In genomic region chr2:35583406-35583805, GRCm38 (mm10) we compare ENCODE assay signal across 8 mouse cellular contexts. TPM values are rescaled to one million over a fixed set of nuclear protein-coding genes. Genes with fewer than 3 reads are reported as not detected.
DNase-seq lines count a peak whose midpoint lies in the region; ATAC-seq and TF ChIP-seq lines count a peak whose summit lies in the region.

No protein-coding gene starts in this region.

- 42% methylated on average over 5 of the region's 5 CpGs for WGBS in heart, embryonic 10.5 days
- 57% methylated on average over 5 of the region's 5 CpGs for WGBS in neural tube, embryonic 11.5 days
- WGBS in lung, embryonic 15.5 days = 50% methylated on average over 5 of the region's 5 CpGs
- 49% methylated on average over 5 of the region's 5 CpGs for WGBS in stomach, postnatal 0 days

- intact Hi-C loops in heart, postnatal 36 days (cut with DNase I) = no loop called here

- no peak for TF ChIP-seq CTCF in stomach, postnatal 0 days (IDR thresholded peaks at IDR 0.05; ENCODE audit: low read depth)

- no peak overlapping the region for H3K9ac ChIP-seq in neural tube, embryonic 11.5 days (ENCODE audit: low read length)
- H3K9ac ChIP-seq in lung, embryonic 15.5 days = 0 out of 2 replicates have a peak overlapping the region, but pooled peaks have one; percentile 69
- no peak overlapping the region for H3K9ac ChIP-seq in stomach, postnatal 0 days (ENCODE audit: low read length)

- H3K4me1 ChIP-seq in heart, embryonic 10.5 days = peaks cover 90% of the 10 kb centered on the region
- peaks cover 27% of the 10 kb centered on the region for H3K4me1 ChIP-seq in neural tube, embryonic 11.5 days (ENCODE audit: control insufficient read depth, insufficient read depth, low read length)
- peaks cover 46% of the 10 kb centered on the region for H3K4me1 ChIP-seq in lung, embryonic 15.5 days
- H3K4me1 ChIP-seq in stomach, postnatal 0 days (replicated peaks; ENCODE audit: control insufficient read depth, insufficient read depth) = peaks cover 2% of the 10 kb centered on the region; the same call in 1 of the 2 replicates

- 0 out of 2 replicates have a peak, but pooled peaks cover 9% of the 10 kb centered on the region for H3K36me3 ChIP-seq in heart, embryonic 10.5 days
- H3K36me3 ChIP-seq in neural tube, embryonic 11.5 days (ENCODE audit: control insufficient read depth, insufficient read depth, low read length) = no peaks in the 10 kb centered on the region
- no peaks in the 10 kb centered on the region for H3K36me3 ChIP-seq in lung, embryonic 15.5 days
- no peaks in the 10 kb centered on the region for H3K36me3 ChIP-seq in stomach, postnatal 0 days (ENCODE audit: control insufficient read depth, insufficient read depth, low read length)

- no peaks in the 10 kb centered on the region for H3K9me3 ChIP-seq in heart, embryonic 10.5 days
- no peaks in the 10 kb centered on the region for H3K9me3 ChIP-seq in neural tube, embryonic 11.5 days (ENCODE audit: control insufficient read depth, low read length)
- no peaks in the 10 kb centered on the region for H3K9me3 ChIP-seq in lung, embryonic 15.5 days
- no peaks in the 10 kb centered on the region for H3K9me3 ChIP-seq in stomach, postnatal 0 days (ENCODE audit: control insufficient read depth, low read length)

- ATAC-seq in neural tube, embryonic 11.5 days (ENCODE audit: insufficient read depth, low FRiP score, low TSS enrichment) = no peak
- ATAC-seq in lung, embryonic 15.5 days (ENCODE audit: borderline replicate concordance, extremely low read depth, low FRiP score, low TSS enrichment) = peak; percentile 20; the same call in 1 of the 2 replicates
- ATAC-seq in stomach, postnatal 0 days (ENCODE audit: low FRiP score, low TSS enrichment) = no peak; the same call in 1 of the 2 replicates

- no peak for TF ChIP-seq EP300 in stomach, postnatal 0 days (optimal IDR thresholded peaks at IDR 0.05)

- DNase-seq in heart, embryonic 10.5 days (ENCODE audit: low spot score) = no peak
- DNase-seq in heart, postnatal 36 days = no peak
- DNase-seq in neural tube, embryonic 11.5 days (ENCODE audit: low spot score) = no peak
- DNase-seq in neural tube, embryonic 10.5 days (ENCODE audit: extremely low spot score, low spot score) = no peak
- DNase-seq in stomach, postnatal 0 days (ENCODE audit: low spot score) = peak; percentile 71
- no peak for DNase-seq in T-cell, adult 2 months (ENCODE audit: low spot score)
- no peak for DNase-seq in urinary bladder, postnatal 14 days (ENCODE audit: low spot score)

- peak overlapping the region; percentile 94; the same call in 1 of the 2 replicates for H3K4me2 ChIP-seq in neural tube, embryonic 11.5 days (ENCODE audit: low read depth)
- H3K4me2 ChIP-seq in lung, embryonic 15.5 days = peak overlapping the region; percentile 94
- H3K4me2 ChIP-seq in stomach, postnatal 0 days (replicated peaks; ENCODE audit: low read depth) = peak overlapping the region; percentile 97

- peak overlapping the region; percentile 76 for H3K4me3 ChIP-seq in heart, embryonic 10.5 days
- H3K4me3 ChIP-seq in neural tube, embryonic 11.5 days (ENCODE audit: low read depth, low read length) = no peak overlapping the region
- peak overlapping the region; percentile 54 for H3K4me3 ChIP-seq in lung, embryonic 15.5 days
- H3K4me3 ChIP-seq in stomach, postnatal 0 days (ENCODE audit: low read depth, low read length) = peak overlapping the region; percentile 60; the same call in 1 of the 2 replicates

- peaks cover 58% of the 10 kb centered on the region for H3K27me3 ChIP-seq in heart, embryonic 10.5 days (ENCODE audit: insufficient read depth, poor library complexity, severe bottlenecking)
- H3K27me3 ChIP-seq in neural tube, embryonic 11.5 days (ENCODE audit: control insufficient read depth, insufficient read depth, low read length) = peaks cover 31% of the 10 kb centered on the region
- peaks cover 25% of the 10 kb centered on the region; the same call in 1 of the 2 replicates for H3K27me3 ChIP-seq in lung, embryonic 15.5 days
- no peaks in the 10 kb centered on the region for H3K27me3 ChIP-seq in stomach, postnatal 0 days (ENCODE audit: control insufficient read depth, insufficient read depth, low read length)

- peak overlapping the region; percentile 98 for H3K27ac ChIP-seq in heart, embryonic 10.5 days
- H3K27ac ChIP-seq in neural tube, embryonic 11.5 days (ENCODE audit: low read depth, low read length) = no peak overlapping the region
- peak overlapping the region; percentile 97 for H3K27ac ChIP-seq in lung, embryonic 15.5 days
- no peak overlapping the region for H3K27ac ChIP-seq in stomach, postnatal 0 days (replicated peaks)

RNA-seq across cellular contexts. Expression of gene Dab2ip, which starts 25.3 kb away (rescaled TPM):
- 47.6 and 49.0 TPM in 2 replicates for polyA plus RNA-seq in heart, embryonic 10.5 days (2016; fragmentation: Nextera tagmentation; extraction: Ambion mirVana)
- total RNA-seq in heart, postnatal 36 days (2021) = 10 to 100 TPM; 41.7 to 54.2 TPM
- polyA plus RNA-seq in neural tube, embryonic 11.5 days (2014; fragmentation: Nextera tagmentation; extraction: Ambion mirVana) = 54.4 and 61.2 TPM in 2 replicates
- polyA plus RNA-seq in lung, embryonic 15.5 days (2015; fragmentation: Nextera tagmentation; extraction: Ambion mirVana) = 54.2 and 60.2 TPM in 2 replicates
- 46.4 and 48.1 TPM in 2 replicates for polyA plus RNA-seq in stomach, postnatal 0 days (2015; fragmentation: Nextera tagmentation; extraction: Ambion mirVana)

Comparison
In these comparisons a context has a peak if more than half of its experiments do, and no peak if none do; other contexts are left out.
1. H3K27ac ChIP-seq: peak in heart, embryonic 10.5 days (single experiment) and lung, embryonic 15.5 days (single experiment); none in neural tube, embryonic 11.5 days (single experiment) and stomach, postnatal 0 days (single experiment).
2. Peak in every context shown above with its lines, with median percentiles within 50 percentile points of each other: H3K4me2 ChIP-seq.